Mouse (Mus musculus) forebrain, embryonic 14.5 days (tissue): ENCODE data around the gene Vsig8. TPM values are rescaled to one million over a fixed set of nuclear protein-coding genes. Genes with fewer than 3 reads are reported as not detected.
A peak's percentile ranks its signal among the peaks of the same experiment; 100 is the strongest.

Experiments used
- ATAC-seq: fragments of 200-750 bp; cut with Nextera tagmentation; 2 replicates; pipeline ENCODE4 v1.8.0; 2017; ENCODE audit warnings: mild to moderate bottlenecking, moderate library complexity
- DNase-seq: peaks from one replicate; pipeline ENCODE4 v3.0.0-alpha.2; 2015; ENCODE audit warnings: low spot score
- H3K27ac ChIP-seq: fragments of 300-500 bp; sonication (generic); 2 replicates; pipeline ENCODE4 v1.5.1; 2014; ENCODE audit warnings: low read depth, mild to moderate bottlenecking, control low read depth, low read length, moderate library complexity
- H3K27me3 ChIP-seq: fragments of 300-500 bp; sonication (generic); replicated peaks from 2 replicates; pipeline ENCODE4 v1.6.1; 2014; ENCODE audit warnings: low read length, control low read depth, mixed read lengths; ENCODE audit not compliant: control insufficient read depth, insufficient read depth
- H3K36me3 ChIP-seq: fragments of 300-500 bp; sonication (generic); 2 replicates; pipeline ENCODE4 v1.6.1; 2014; ENCODE audit warnings: low read length, control low read depth; ENCODE audit not compliant: control insufficient read depth, insufficient read depth
- H3K4me1 ChIP-seq: fragments of 300-500 bp; sonication (generic); 2 replicates; pipeline ENCODE4 v1.6.1; 2014; ENCODE audit warnings: antibody characterized with exemption, low read length, control low read depth; ENCODE audit not compliant: control insufficient read depth, insufficient read depth
- H3K4me2 ChIP-seq: fragments of 300-500 bp; sonication (generic); 2 replicates; pipeline ENCODE4 v1.6.1; 2014; ENCODE audit warnings: mild to moderate bottlenecking, control low read depth, low read length
- H3K4me3 ChIP-seq: fragments of 300-500 bp; sonication (generic); 2 replicates; pipeline ENCODE4 v1.5.1; 2014; ENCODE audit warnings: low read depth, low read length, control low read depth
- H3K9ac ChIP-seq: fragments of 300-500 bp; sonication (generic); 2 replicates; pipeline ENCODE4 v1.6.1; 2014; ENCODE audit warnings: mild to moderate bottlenecking, low read length, control low read depth, moderate library complexity
- H3K9me3 ChIP-seq: fragments of 300-500 bp; sonication (generic); replicated peaks from 2 replicates; pipeline ENCODE4 v1.6.1; 2016; ENCODE audit warnings: low read length, control low read depth, mixed read lengths; ENCODE audit not compliant: control insufficient read depth
- WGBS: fragments of 180-500 bp; shearing (Covaris S2); extraction: QIAGEN DNeasy Blood & Tissue Kit; methylation state at CpG from one replicate; pipeline ENCODE4 v1.1.7; 2014; 5-methylcytosine and 5-hydroxymethylcytosine counted together
- polyA plus RNA-seq: library from polyadenylated mRNA; unstranded; fragments of >200 nt; fragmentation: Nextera tagmentation; extraction: Ambion mirVana; gene quantifications from 2 replicates; pipeline ENCODE4 v1.2.1, GENCODE M21; 2014

The Vsig8 gene
- polyA plus RNA-seq = 0.11 and 0.28 TPM in 2 replicates

- H3K4me2 ChIP-seq = no peak within 1 kb of the TSS
- no peaks in the 10 kb centered on the region for H3K9me3 ChIP-seq
- 0 out of 2 replicates have a peak, but pooled peaks cover 3% of the 10 kb centered on the region for H3K27me3 ChIP-seq
- no peak within 1 kb of the TSS for H3K27ac ChIP-seq
- peaks cover 6% of the 10 kb centered on the region for H3K4me1 ChIP-seq
- DNase-seq (no peak), ATAC-seq (no peak)
- H3K9ac ChIP-seq = no peak within 1 kb of the TSS
- 73% methylated on average over 11 of the region's 11 CpGs for WGBS
- H3K4me3 ChIP-seq = no peak within 1 kb of the TSS
- no peaks in the 10 kb centered on the region for H3K36me3 ChIP-seq
Measured at GRCm38 (mm10) chr1:172555638-172556037, at the start of gene Vsig8. Gene Vsig8, plus strand, starts transcription at chr1:172555938.

- no peak overlapping the region for H3K4me2 ChIP-seq
- no peaks in the 10 kb centered on the region for H3K9me3 ChIP-seq
- no peaks in the 10 kb centered on the region for H3K36me3 ChIP-seq
- no peak overlapping the region for H3K4me3 ChIP-seq
- 0 out of 2 replicates have a peak, but pooled peaks cover 2% of the 10 kb centered on the region for H3K27me3 ChIP-seq
- no peak for ATAC-seq
- 50% methylated on average over 5 of the region's 5 CpGs for WGBS
- H3K27ac ChIP-seq = no peak overlapping the region
- DNase-seq = no peak
- peaks cover 14% of the 10 kb centered on the region for H3K4me1 ChIP-seq
- H3K9ac ChIP-seq = no peak overlapping the region
Measured at GRCm38 (mm10) chr1:172507001-172507400, 48.7 kb upstream of the Vsig8 start.

- H3K27me3 ChIP-seq = no peaks in the 10 kb centered on the region
- DNase-seq (no peak), ATAC-seq (no peak)
- peaks cover 9% of the 10 kb centered on the region for H3K4me1 ChIP-seq
- 86% methylated on average over 3 of the region's 3 CpGs for WGBS
- H3K9ac ChIP-seq = no peak overlapping the region
- no peak overlapping the region for H3K4me3 ChIP-seq
- H3K36me3 ChIP-seq = no peaks in the 10 kb centered on the region
- H3K4me2 ChIP-seq = no peak overlapping the region
- H3K27ac ChIP-seq = no peak overlapping the region
- no peaks in the 10 kb centered on the region for H3K9me3 ChIP-seq
Measured at GRCm38 (mm10) chr1:172507701-172508100, 48.0 kb upstream of the Vsig8 start.

GRCm38 (mm10) chr1:172508172-172508571, 47.6 kb upstream of the Vsig8 start:
- Histone ChIP-seq H3K36me3 (no peaks in the 10 kb centered on the region), H3K27me3 (no peaks in the 10 kb centered on the region), H3K4me1 (peaks cover 6% of the 10 kb centered on the region), H3K9ac (no peak overlapping the region), H3K4me3 (no peak overlapping the region), H3K27ac (no peak overlapping the region), H3K9me3 (no peaks in the 10 kb centered on the region), H3K4me2 (no peak overlapping the region)
- 47% methylated on average over 2 of the region's 2 CpGs for WGBS
- DNase-seq (no peak), ATAC-seq (no peak)

GRCm38 (mm10) chr1:172509235-172509634, 46.5 kb upstream of the Vsig8 start:
- H3K4me1 ChIP-seq = no peaks in the 10 kb centered on the region
- WGBS = 68% methylated on average over 5 of the region's 5 CpGs
- H3K4me2 ChIP-seq = no peak overlapping the region
- ATAC-seq (no peak), DNase-seq (no peak)
- no peak overlapping the region for H3K9ac ChIP-seq
- H3K4me3 ChIP-seq = no peak overlapping the region
- no peaks in the 10 kb centered on the region for H3K9me3 ChIP-seq
- H3K36me3 ChIP-seq = no peaks in the 10 kb centered on the region
- no peak overlapping the region for H3K27ac ChIP-seq
- no peaks in the 10 kb centered on the region for H3K27me3 ChIP-seq

GRCm38 (mm10) chr1:172509983-172510382, 45.8 kb upstream of the Vsig8 start:
- Histone ChIP-seq H3K4me2 (no peak overlapping the region), H3K4me3 (no peak overlapping the region), H3K4me1 (no peaks in the 10 kb centered on the region), H3K9ac (no peak overlapping the region), H3K27ac (no peak overlapping the region), H3K9me3 (no peaks in the 10 kb centered on the region), H3K27me3 (no peaks in the 10 kb centered on the region), H3K36me3 (no peaks in the 10 kb centered on the region)
- WGBS = 49% methylated on average over 8 of the region's 8 CpGs
- DNase-seq (no peak), ATAC-seq (no peak)

- no peak overlapping the region for H3K9ac ChIP-seq
- DNase-seq (no peak), ATAC-seq (peak; percentile 16; the same call in 1 of the 2 replicates)
- no peak overlapping the region for H3K27ac ChIP-seq
- no peak overlapping the region for H3K4me3 ChIP-seq
- H3K27me3 ChIP-seq = no peaks in the 10 kb centered on the region
- no peaks in the 10 kb centered on the region for H3K36me3 ChIP-seq
- no peaks in the 10 kb centered on the region for H3K4me1 ChIP-seq
- no peak overlapping the region for H3K4me2 ChIP-seq
- no peaks in the 10 kb centered on the region for H3K9me3 ChIP-seq
- 18% methylated on average over 13 of the region's 13 CpGs for WGBS
Measured at GRCm38 (mm10) chr1:172510421-172510972, 45.2 kb upstream of the Vsig8 start.

GRCm38 (mm10) chr1:172512962-172513361, 42.8 kb upstream of the Vsig8 start:
- Histone ChIP-seq H3K36me3 (no peaks in the 10 kb centered on the region), H3K27ac (no peak overlapping the region), H3K27me3 (no peaks in the 10 kb centered on the region), H3K4me3 (no peak overlapping the region), H3K9ac (no peak overlapping the region), H3K9me3 (no peaks in the 10 kb centered on the region), H3K4me2 (no peak overlapping the region), H3K4me1 (no peaks in the 10 kb centered on the region)
- ATAC-seq (no peak), DNase-seq (no peak)
- 42% methylated on average over 13 of the region's 13 CpGs for WGBS

- DNase-seq (no peak), ATAC-seq (no peak)
- H3K4me1 ChIP-seq = no peaks in the 10 kb centered on the region
- no peak overlapping the region for H3K9ac ChIP-seq
- no peaks in the 10 kb centered on the region for H3K9me3 ChIP-seq
- H3K36me3 ChIP-seq = no peaks in the 10 kb centered on the region
- no peak overlapping the region for H3K4me2 ChIP-seq
- no peak overlapping the region for H3K27ac ChIP-seq
- no peak overlapping the region for H3K4me3 ChIP-seq
- no peaks in the 10 kb centered on the region for H3K27me3 ChIP-seq
- 88% methylated on average over 17 of the region's 17 CpGs for WGBS
Measured at GRCm38 (mm10) chr1:172513525-172514212, 42.1 kb upstream of the Vsig8 start.
